Mouse (Mus musculus) testis, adult 2 months (tissue): ENCODE results near the gene Tmem147. TPM values are rescaled to one million over a fixed set of nuclear protein-coding genes. Genes with fewer than 3 reads are reported as not detected.

Experiments
- H3K27ac ChIP-seq: fragments of 200-500 bp; 2 replicates; pipeline ENCODE4 v1.5.1; 2012; ENCODE audit warnings: low read depth, low read length; ENCODE audit not compliant: control insufficient read depth, insufficient read depth
- H3K27me3 ChIP-seq: fragments of 200-500 bp; 2 replicates; pipeline ENCODE4 v1.6.1; 2012; ENCODE audit warnings: mild to moderate bottlenecking, low read length, moderate library complexity; ENCODE audit not compliant: control insufficient read depth, insufficient read depth
- H3K36me3 ChIP-seq: fragments of 200-500 bp; 2 replicates; pipeline ENCODE4 v1.6.1; 2012; ENCODE audit warnings: mild to moderate bottlenecking, low read length; ENCODE audit not compliant: control insufficient read depth, insufficient read depth
- H3K4me1 ChIP-seq: fragments of 200-500 bp; 2 replicates; pipeline ENCODE4 v1.6.1; 2012; ENCODE audit warnings: low read length; ENCODE audit not compliant: control insufficient read depth, insufficient read depth
- H3K4me3 ChIP-seq: fragments of 200-500 bp; 2 replicates; pipeline ENCODE4 v1.5.1; 2012; ENCODE audit warnings: low read depth, mild to moderate bottlenecking, low read length, moderate library complexity, mixed read lengths; ENCODE audit not compliant: control insufficient read depth
- CTCF ChIP-seq: fragments of 200-500 bp; IDR thresholded peaks from 2 replicates; pipeline ENCODE4 v1.5.1; 2012; ENCODE audit warnings: low read depth, mild to moderate bottlenecking, inconsistent platforms, low read length, moderate library complexity; ENCODE audit not compliant: control insufficient read depth, insufficient read depth, insufficient replicate concordance
- POLR2A ChIP-seq: fragments of 200-500 bp; IDR thresholded peaks from 2 replicates; pipeline ENCODE4 v1.6.1; 2012; ENCODE audit warnings: low read depth, mild to moderate bottlenecking, inconsistent platforms, low read length, moderate library complexity; ENCODE audit not compliant: control insufficient read depth
- polyA plus RNA-seq: library from polyadenylated mRNA; depleted of rRNA; stranded (reverse); fragments of >200 nt; gene quantifications from 2 replicates; pipeline ENCODE4 v1.2.3, GENCODE M21; 2012

The Tmem147 gene
- polyA plus RNA-seq, 1 experiment: 171 TPM

GRCm38 (mm10) chr7:30707441-30707840 lies 21.9 kb downstream of the Tmem147 start:
- H3K36me3 ChIP-seq: no peaks in the 10 kb centered on the region
- H3K4me1 ChIP-seq: no peaks in the 10 kb centered on the region
- H3K27me3 ChIP-seq: no peaks in the 10 kb centered on the region
- H3K4me3 ChIP-seq: no peak overlapping the region
- H3K27ac ChIP-seq: no peak overlapping the region
- TF ChIP-seq CTCF (no peak), POLR2A (no peak)

DNA sequence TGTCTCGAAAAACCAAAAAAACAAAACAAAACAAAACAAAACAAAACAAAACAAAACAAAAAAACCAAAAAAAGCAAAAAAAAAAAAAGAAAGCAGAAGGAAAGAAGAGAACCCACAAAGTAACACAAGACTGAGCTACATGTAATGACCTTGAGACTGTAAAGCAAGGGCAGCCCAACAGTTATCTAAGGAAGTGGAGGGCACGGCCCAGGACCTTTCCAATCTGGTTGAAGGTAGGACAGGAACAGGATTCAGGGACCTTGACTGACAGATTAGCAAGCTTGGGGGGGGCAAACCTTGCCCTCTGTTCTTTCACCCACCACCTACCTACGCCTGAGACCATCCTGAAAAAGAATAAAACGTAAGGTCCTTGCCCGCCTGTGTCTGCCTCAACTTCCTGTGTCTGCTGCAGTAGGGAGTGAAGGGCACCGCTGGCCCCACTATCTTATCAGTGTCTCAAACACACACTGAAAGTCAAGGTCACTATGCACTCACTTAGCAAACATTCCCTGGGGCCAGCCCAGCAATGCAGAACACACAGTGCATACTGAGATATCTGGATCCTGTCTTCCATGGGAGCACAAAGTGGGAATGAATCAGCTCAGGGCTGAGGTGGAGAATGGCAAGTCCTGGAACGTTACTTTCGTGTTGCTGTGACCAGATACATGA lies 23.0 kb downstream of the Tmem147 start:
- Histone ChIP-seq H3K4me3 (no peak overlapping the region), H3K27ac (0 out of 2 replicates have a peak overlapping the region, but pooled peaks have one; percentile 40), H3K27me3 (no peaks in the 10 kb centered on the region), H3K4me1 (no peaks in the 10 kb centered on the region), H3K36me3 (no peaks in the 10 kb centered on the region)
- TF ChIP-seq POLR2A (no peak), CTCF (no peak)

GRCm38 (mm10) chr7:30698589-30698988 lies 30.8 kb downstream of the Tmem147 start, which contains the start of gene 2200002J24Rik:
2200002J24Rik (plus strand) TSS chr7:30698926.
- H3K4me3 ChIP-seq: peak within 1 kb of the TSS; percentile 84
- H3K36me3 ChIP-seq: no peaks in the 10 kb centered on the region
- H3K27me3 ChIP-seq: no peaks in the 10 kb centered on the region
- H3K4me1 ChIP-seq: peaks cover 5% of the 10 kb centered on the region
- TF ChIP-seq CTCF: no peak; the same call in 1 of the 2 replicates
- no peak for TF ChIP-seq POLR2A
- peak within 1 kb of the TSS; percentile 83 for H3K27ac ChIP-seq

GRCm38 (mm10) chr7:30698101-30698500 lies 31.2 kb downstream of the Tmem147 start:
- Histone ChIP-seq H3K4me1 (peaks cover 5% of the 10 kb centered on the region), H3K27ac (peak overlapping the region; percentile 35), H3K27me3 (no peaks in the 10 kb centered on the region), H3K4me3 (peak overlapping the region; percentile 84), H3K36me3 (no peaks in the 10 kb centered on the region)
- TF ChIP-seq CTCF (no peak), POLR2A (no peak)

GRCm38 (mm10) chr7:30688325-30688724 lies 41.0 kb downstream of the Tmem147 start:
- Histone ChIP-seq H3K4me1 (no peaks in the 10 kb centered on the region; the same call in 1 of the 2 replicates), H3K27me3 (no peaks in the 10 kb centered on the region), H3K4me3 (no peak overlapping the region), H3K36me3 (no peaks in the 10 kb centered on the region), H3K27ac (no peak overlapping the region)
- no peak for TF ChIP-seq POLR2A
- TF ChIP-seq CTCF: no peak

DNA sequence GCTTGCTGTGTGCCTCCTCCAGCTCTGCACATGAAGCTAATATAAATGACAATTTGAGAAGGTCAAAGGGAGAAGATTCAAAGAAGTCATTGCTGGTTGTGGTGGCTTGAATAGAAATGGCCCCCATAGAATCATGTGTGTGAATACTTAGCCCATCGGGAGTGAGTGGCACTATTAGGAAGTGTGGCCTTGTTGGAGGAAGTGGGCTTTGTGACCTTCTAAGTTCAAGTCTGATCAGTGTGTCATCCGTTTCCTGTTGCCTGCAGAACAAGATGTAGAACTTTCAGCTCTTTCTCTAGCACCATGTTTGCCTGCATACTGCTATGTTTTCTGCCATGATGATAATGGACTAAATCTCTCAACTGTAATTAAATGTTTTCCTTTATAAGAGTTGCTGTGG lies 45.9 kb downstream of the Tmem147 start:
- Histone ChIP-seq H3K27ac (no peak overlapping the region), H3K27me3 (no peaks in the 10 kb centered on the region), H3K36me3 (no peaks in the 10 kb centered on the region), H3K4me1 (no peaks in the 10 kb centered on the region; the same call in 1 of the 2 replicates), H3K4me3 (no peak overlapping the region)
- TF ChIP-seq POLR2A (no peak), CTCF (no peak)

GRCm38 (mm10) chr7:30681897-30682296 lies 47.4 kb downstream of the Tmem147 start:
- H3K4me3 ChIP-seq: no peak overlapping the region
- no peaks in the 10 kb centered on the region for H3K4me1 ChIP-seq
- no peaks in the 10 kb centered on the region for H3K36me3 ChIP-seq
- TF ChIP-seq CTCF: no peak
- no peak overlapping the region; the same call in 1 of the 2 replicates for H3K27ac ChIP-seq
- no peaks in the 10 kb centered on the region for H3K27me3 ChIP-seq
